Mouse (Mus musculus) midbrain, embryonic 11.5 days (tissue): Measurements from ENCODE around the gene Fat3. TPM values are rescaled to one million over a fixed set of nuclear protein-coding genes. Genes with fewer than 3 reads are reported as not detected.
A peak's percentile ranks its signal among the peaks of the same experiment; 100 is the strongest.

Experiments
- ATAC-seq: fragments of 200-750 bp; cut with Nextera tagmentation; 2 replicates; pipeline ENCODE4 v1.8.0; 2017; ENCODE audit warnings: moderate TSS enrichment, moderate library complexity; ENCODE audit not compliant: low FRiP score
- DNase-seq: peaks from one replicate; pipeline ENCODE4 v3.0.0; 2015; ENCODE audit warnings: low spot score; ENCODE audit errors: missing footprints
- H3K27ac ChIP-seq: fragments of 300-500 bp; sonication (generic); 2 replicates; pipeline ENCODE4 v1.5.1; 2014; ENCODE audit warnings: low read depth, low read length
- H3K27me3 ChIP-seq: fragments of 300-500 bp; sonication (generic); 2 replicates; pipeline ENCODE4 v1.6.1; 2014; ENCODE audit warnings: mild to moderate bottlenecking, low read length, moderate library complexity, mixed read lengths; ENCODE audit not compliant: control insufficient read depth, insufficient read depth
- H3K36me3 ChIP-seq: fragments of 300-500 bp; sonication (generic); 2 replicates; pipeline ENCODE4 v1.6.1; 2014; ENCODE audit warnings: mild to moderate bottlenecking, low read length, moderate library complexity, mixed read lengths; ENCODE audit not compliant: control insufficient read depth, insufficient read depth
- H3K4me1 ChIP-seq: fragments of 300-500 bp; sonication (generic); 2 replicates; pipeline ENCODE4 v1.6.1; 2014; ENCODE audit warnings: low read length; ENCODE audit not compliant: control insufficient read depth, insufficient read depth
- H3K4me2 ChIP-seq: fragments of 300-500 bp; sonication (generic); 2 replicates; pipeline ENCODE4 v1.6.1; 2014; ENCODE audit warnings: mild to moderate bottlenecking, moderate library complexity
- H3K4me3 ChIP-seq: fragments of 300-500 bp; sonication (generic); 2 replicates; pipeline ENCODE4 v1.5.1; 2014; ENCODE audit warnings: low read depth, low read length
- H3K9ac ChIP-seq: fragments of 300-500 bp; sonication (generic); 2 replicates; pipeline ENCODE4 v1.6.1; 2014; ENCODE audit warnings: low read length
- H3K9me3 ChIP-seq: fragments of 300-500 bp; sonication (generic); 2 replicates; pipeline ENCODE4 v1.6.1; 2016; ENCODE audit warnings: low read length; ENCODE audit not compliant: control insufficient read depth
- WGBS: fragments of 180-500 bp; shearing (Covaris S2); extraction: QIAGEN DNeasy Blood & Tissue Kit; methylation state at CpG from one replicate; pipeline ENCODE4 v1.1.7; 2014; 5-methylcytosine and 5-hydroxymethylcytosine counted together
- polyA plus RNA-seq: library from polyadenylated mRNA; unstranded; fragments of >200 nt; fragmentation: Nextera tagmentation; extraction: Ambion mirVana; gene quantifications from 2 replicates; pipeline ENCODE4 v1.2.1, GENCODE M21; 2014

Fat3 gene
- polyA plus RNA-seq, 1 experiment from 2014 or later, result 13.5 TPM

- H3K4me2 ChIP-seq, result no peak overlapping the region
- ATAC-seq, result no peak
- no peaks in the 10 kb centered on the region for H3K4me1 ChIP-seq
- WGBS, result 66% methylated on average over 7 of the region's 7 CpGs
- DNase-seq, result no peak
- H3K36me3 ChIP-seq, result peaks cover 10% of the 10 kb centered on the region
- no peak overlapping the region for H3K9ac ChIP-seq
- no peak overlapping the region for H3K27ac ChIP-seq
- H3K27me3 ChIP-seq, result no peaks in the 10 kb centered on the region
- H3K9me3 ChIP-seq, result no peaks in the 10 kb centered on the region
- no peak overlapping the region for H3K4me3 ChIP-seq
Measured at GRCm38 (mm10) chr9:15992158-15992846, 508.8 kb downstream of the Fat3 start.

DNA sequence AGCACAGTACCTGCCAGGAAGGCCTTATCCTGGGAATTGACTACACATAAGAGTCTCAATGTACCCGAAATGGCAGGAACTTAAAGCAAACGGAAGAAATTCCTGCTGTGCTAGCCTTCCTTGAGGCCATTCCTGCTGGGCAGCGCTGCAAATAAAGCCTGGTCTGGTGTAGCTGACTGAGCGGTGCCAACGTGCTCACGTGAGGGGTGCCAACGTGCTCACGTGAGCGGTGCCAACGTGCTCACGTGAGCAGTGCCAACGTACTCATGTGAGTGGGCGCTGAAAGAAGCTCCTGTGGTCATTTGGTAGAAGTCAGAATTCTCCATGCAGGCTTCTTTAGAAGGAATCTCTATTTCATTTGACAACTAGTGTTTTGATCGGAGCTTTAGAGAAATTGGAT lies 522.8 kb downstream of the Fat3 start:
- H3K27ac ChIP-seq, result no peak overlapping the region
- H3K4me1 ChIP-seq, result no peaks in the 10 kb centered on the region; the same call in 1 of the 2 replicates
- ATAC-seq, result no peak
- 93% methylated on average over 14 of the region's 14 CpGs for WGBS
- no peaks in the 10 kb centered on the region for H3K36me3 ChIP-seq
- no peak overlapping the region for H3K4me2 ChIP-seq
- no peak for DNase-seq
- no peaks in the 10 kb centered on the region for H3K27me3 ChIP-seq
- no peak overlapping the region for H3K4me3 ChIP-seq
- no peaks in the 10 kb centered on the region for H3K9me3 ChIP-seq
- H3K9ac ChIP-seq, result no peak overlapping the region

- Histone ChIP-seq H3K9me3 (no peaks in the 10 kb centered on the region), H3K4me1 (no peaks in the 10 kb centered on the region), H3K27ac (no peak overlapping the region), H3K27me3 (no peaks in the 10 kb centered on the region), H3K9ac (no peak overlapping the region), H3K4me3 (no peak overlapping the region), H3K4me2 (no peak overlapping the region), H3K36me3 (no peaks in the 10 kb centered on the region)
- 73% methylated on average over 12 of the region's 12 CpGs for WGBS
- DNase-seq (no peak), ATAC-seq (no peak)
Measured at GRCm38 (mm10) chr9:15976959-15977663, 524.0 kb downstream of the Fat3 start.

DNA sequence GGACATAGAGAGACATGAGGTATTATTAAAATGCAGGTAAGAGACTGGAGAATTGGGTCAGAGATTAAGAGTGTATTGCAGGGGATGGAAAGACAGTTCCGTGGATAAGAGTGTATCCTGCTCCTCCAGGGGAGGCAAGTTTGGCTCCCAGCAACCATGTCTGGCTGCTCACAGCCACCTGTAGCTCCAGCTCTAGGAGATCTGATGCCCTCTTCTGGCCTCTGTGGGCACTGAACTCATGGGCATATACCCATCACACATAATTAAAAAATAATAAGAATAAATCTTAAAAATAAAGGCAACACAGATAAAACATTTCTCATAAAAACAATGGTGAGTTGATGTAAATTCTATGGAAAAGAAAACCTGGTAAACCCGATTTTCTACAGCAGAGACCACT lies 525.1 kb downstream of the Fat3 start:
- H3K27me3 ChIP-seq, result no peaks in the 10 kb centered on the region
- ATAC-seq (no peak), DNase-seq (no peak)
- no peaks in the 10 kb centered on the region for H3K36me3 ChIP-seq
- no peak overlapping the region for H3K4me2 ChIP-seq
- no peak overlapping the region for H3K9ac ChIP-seq
- no peaks in the 10 kb centered on the region for H3K4me1 ChIP-seq
- no peak overlapping the region for H3K27ac ChIP-seq
- H3K9me3 ChIP-seq, result no peaks in the 10 kb centered on the region
- 90% methylated on average over 2 of the region's 2 CpGs for WGBS
- no peak overlapping the region for H3K4me3 ChIP-seq

GRCm38 (mm10) chr9:15972201-15972600 lies 528.9 kb downstream of the Fat3 start:
- H3K9ac ChIP-seq, result no peak overlapping the region
- 76% methylated on average over 1 of the region's 1 CpGs for WGBS
- H3K27me3 ChIP-seq, result no peaks in the 10 kb centered on the region
- no peak overlapping the region for H3K27ac ChIP-seq
- ATAC-seq (no peak), DNase-seq (no peak)
- H3K4me1 ChIP-seq, result no peaks in the 10 kb centered on the region
- no peak overlapping the region for H3K4me2 ChIP-seq
- H3K36me3 ChIP-seq, result no peaks in the 10 kb centered on the region
- no peak overlapping the region for H3K4me3 ChIP-seq
- no peaks in the 10 kb centered on the region for H3K9me3 ChIP-seq

- Histone ChIP-seq H3K9me3 (no peaks in the 10 kb centered on the region), H3K9ac (no peak overlapping the region), H3K36me3 (no peaks in the 10 kb centered on the region), H3K4me1 (no peaks in the 10 kb centered on the region), H3K27ac (no peak overlapping the region), H3K4me2 (no peak overlapping the region), H3K27me3 (no peaks in the 10 kb centered on the region), H3K4me3 (no peak overlapping the region)
- ATAC-seq (no peak), DNase-seq (no peak)
Measured at GRCm38 (mm10) chr9:15971393-15971792, 529.7 kb downstream of the Fat3 start.

GRCm38 (mm10) chr9:15964198-15964597 lies 536.9 kb downstream of the Fat3 start:
- no peaks in the 10 kb centered on the region for H3K4me1 ChIP-seq
- H3K9ac ChIP-seq, result no peak overlapping the region
- no peak overlapping the region for H3K4me2 ChIP-seq
- no peaks in the 10 kb centered on the region for H3K27me3 ChIP-seq
- H3K4me3 ChIP-seq, result no peak overlapping the region
- no peak overlapping the region for H3K27ac ChIP-seq
- H3K9me3 ChIP-seq, result no peaks in the 10 kb centered on the region
- ATAC-seq (peak; percentile 27; the same call in 1 of the 2 replicates), DNase-seq (no peak)
- 89% methylated on average over 3 of the region's 3 CpGs for WGBS
- H3K36me3 ChIP-seq, result peaks cover 9% of the 10 kb centered on the region; the same call in 1 of the 2 replicates

DNA sequence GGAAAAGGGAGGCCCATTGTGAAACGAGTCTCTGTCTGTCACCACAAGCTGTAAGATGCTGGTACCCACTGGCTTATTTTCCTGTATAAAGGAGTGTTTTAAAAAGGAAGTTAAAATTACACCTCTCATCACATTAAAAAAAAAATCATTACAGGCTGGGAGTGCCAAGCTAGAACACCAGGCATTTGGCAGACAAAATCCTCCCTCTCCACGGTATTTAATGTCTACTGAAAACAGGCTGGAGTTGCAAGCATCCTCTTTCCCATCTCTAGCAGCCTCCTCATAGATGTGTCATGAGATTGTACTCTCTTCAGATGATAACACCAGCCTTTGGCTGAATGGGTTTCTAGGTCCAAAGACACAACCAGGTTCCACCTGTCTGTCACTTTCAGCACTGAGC lies 538.2 kb downstream of the Fat3 start:
- Histone ChIP-seq H3K4me3 (no peak overlapping the region), H3K9ac (no peak overlapping the region), H3K4me2 (no peak overlapping the region), H3K27me3 (no peaks in the 10 kb centered on the region), H3K4me1 (no peaks in the 10 kb centered on the region), H3K9me3 (no peaks in the 10 kb centered on the region), H3K27ac (no peak overlapping the region), H3K36me3 (peaks cover 9% of the 10 kb centered on the region; the same call in 1 of the 2 replicates)
- DNase-seq, result no peak
- no peak for ATAC-seq
- 82% methylated on average over 2 of the region's 2 CpGs for WGBS

DNA sequence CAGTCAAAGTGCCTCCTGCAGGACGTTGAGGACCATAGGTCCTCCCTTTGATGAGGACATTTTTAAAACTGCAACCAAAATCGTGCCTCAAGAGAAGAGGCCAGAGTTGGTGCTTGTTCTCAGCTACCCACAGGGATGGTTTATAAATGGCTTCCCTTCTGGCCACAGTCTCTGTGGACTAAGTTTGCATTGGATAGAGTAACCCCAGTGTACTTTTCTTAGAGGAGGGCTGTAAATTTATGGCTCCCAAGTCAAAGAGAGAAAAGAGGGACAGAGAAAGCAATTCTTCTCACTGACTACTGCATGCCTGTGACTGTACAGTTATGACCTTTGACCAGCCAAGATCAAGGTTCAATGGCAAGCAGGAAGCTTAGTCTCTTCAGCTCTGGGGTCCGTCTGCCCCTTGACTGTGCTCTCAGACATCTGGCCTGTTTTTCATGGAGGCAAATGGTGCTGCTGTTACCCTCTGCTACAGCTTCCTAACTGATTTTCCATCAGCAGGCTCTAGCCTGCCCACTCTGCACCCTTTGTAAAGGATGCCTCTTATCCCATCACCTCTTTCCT lies 542.8 kb downstream of the Fat3 start:
- DNase-seq (no peak), ATAC-seq (no peak)
- Histone ChIP-seq H3K9ac (no peak overlapping the region), H3K4me2 (no peak overlapping the region), H3K36me3 (peaks cover 9% of the 10 kb centered on the region; the same call in 1 of the 2 replicates), H3K4me3 (no peak overlapping the region), H3K27ac (no peak overlapping the region), H3K4me1 (no peaks in the 10 kb centered on the region), H3K27me3 (no peaks in the 10 kb centered on the region), H3K9me3 (no peaks in the 10 kb centered on the region)
- 68% methylated on average over 3 of the region's 3 CpGs for WGBS
